Mouse (Mus musculus) E14TG2a.4 (cell line): ENCODE measurements around the gene Sema5a.

ENCODE experiments used
- CTCF ChIP-seq: conservative IDR thresholded peaks from 2 replicates; pipeline ENCODE4 v1.5.1; 2014; ENCODE audit warnings: low read length
- NANOG ChIP-seq: IDR thresholded peaks from 2 replicates; pipeline ENCODE4 v1.6.1; 2014; ENCODE audit warnings: borderline replicate concordance, low read length, mixed read lengths
- POU5F1 ChIP-seq: IDR thresholded peaks from 2 replicates; pipeline ENCODE4 v1.6.1; 2014; ENCODE audit warnings: low read length, borderline replicate concordance

DNA sequence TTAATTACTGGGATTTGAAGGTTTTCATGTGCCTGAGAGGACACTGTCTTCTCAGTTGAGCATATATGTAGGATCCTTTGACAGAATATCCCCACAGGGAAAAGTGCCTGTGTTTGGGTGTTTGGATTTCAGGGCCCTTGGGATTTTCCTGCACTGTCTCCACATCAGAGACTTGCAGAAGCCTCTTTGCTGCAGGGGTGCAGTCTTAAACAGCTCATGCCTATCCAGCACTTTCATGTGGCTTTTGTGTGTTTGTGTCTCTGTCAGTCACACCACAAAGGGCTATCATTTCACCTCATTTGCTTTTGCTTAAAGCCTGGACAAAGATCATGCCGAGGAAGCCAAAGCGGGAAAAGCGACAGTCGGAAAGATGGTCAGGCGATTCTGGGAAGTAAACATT is 108.9 kb downstream of the Sema5a start:
- TF ChIP-seq CTCF (no peak), POU5F1 (no peak), NANOG (no peak)
